Mouse (Mus musculus) cerebellum, postnatal 4 days (tissue): ENCODE measurements around the gene Parp8.

Experiments used
- DNase-seq, 2 experiments: peaks; one replicate each; pipeline ENCODE4 v3.0.0; 2022; ENCODE audit warnings: low spot score in 2 of 2, mixed read lengths in 1 of 2

Gene Parp8

DNA sequence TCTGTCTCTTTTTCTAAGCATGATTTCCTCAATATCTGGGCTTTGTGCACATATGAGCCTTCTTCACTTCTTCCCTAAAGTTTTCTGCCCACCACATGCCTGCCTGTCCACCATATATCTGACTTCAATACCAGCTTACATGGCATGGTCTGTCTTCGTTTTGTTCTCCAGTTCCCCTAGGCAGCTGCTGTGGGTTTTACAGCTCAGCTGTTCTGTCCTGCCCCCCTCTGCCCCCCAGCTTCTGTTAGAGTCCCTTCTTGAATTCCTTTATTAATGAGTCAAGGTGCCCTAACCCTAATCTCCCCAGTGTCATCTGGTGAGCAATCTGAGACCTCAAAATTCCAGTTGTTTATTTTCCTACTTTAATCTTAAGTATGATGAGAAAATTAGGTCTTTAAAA, 155.1 kb downstream of the Parp8 start:
- DNase-seq, result no peak

DNA sequence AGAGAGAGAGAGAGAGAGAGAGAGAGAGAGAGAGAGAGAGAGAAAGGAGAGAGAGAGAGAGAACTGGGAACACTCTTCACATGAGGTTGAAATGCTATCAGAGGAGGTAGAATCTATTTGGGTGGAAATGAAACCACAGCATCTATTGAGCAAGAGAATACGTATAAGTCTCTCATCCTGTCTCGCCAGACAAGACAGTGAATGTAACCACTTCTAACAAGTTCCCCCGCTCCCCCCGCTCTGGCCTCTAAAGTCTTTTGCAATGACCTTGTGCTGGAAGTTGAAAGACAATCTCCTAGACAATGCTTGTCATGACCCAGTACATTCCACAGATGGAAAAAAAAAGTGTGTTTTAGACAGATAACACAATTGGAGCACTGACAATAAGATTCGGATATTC, 181.4 kb downstream of the Parp8 start:
- DNase-seq, result no peak

DNA sequence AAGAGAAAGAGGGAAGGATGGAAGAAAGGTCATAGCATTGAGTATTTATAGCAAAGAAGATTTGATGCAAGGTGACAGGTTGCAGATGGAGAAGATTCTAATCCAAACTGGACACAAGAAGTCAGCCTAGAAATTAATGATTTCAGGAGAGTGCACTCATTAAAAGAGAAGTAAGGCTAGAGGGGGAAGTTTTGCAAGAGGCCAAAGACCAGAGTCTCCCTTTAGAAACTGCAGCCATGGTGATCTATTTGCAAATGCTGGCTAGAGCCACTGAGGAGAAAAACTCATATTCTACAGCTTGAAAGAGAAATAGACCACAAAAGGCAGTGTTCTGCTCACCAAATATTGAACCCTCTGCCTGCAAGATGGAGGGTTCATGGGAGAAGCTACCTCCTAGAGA, 194.4 kb downstream of the Parp8 start:
- DNase-seq, result no peak

DNA sequence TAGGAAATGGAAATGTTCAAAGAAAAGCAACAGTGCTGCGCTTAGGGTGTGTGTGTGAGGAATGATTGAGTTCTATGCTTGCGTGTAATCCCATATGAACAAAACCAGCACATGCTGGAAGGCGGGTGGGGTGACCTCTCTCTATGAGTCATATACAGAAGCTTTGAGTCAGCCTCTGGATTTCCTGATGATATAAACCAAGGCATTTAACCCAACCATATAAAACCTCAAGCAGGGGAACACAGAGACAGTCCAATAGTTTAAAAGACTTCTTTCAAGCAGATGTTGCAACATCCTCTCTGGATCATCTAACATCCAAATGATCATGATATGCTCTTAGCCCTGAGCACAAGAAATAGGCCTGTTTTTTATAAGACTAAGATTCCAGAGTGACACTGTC, 196.3 kb downstream of the Parp8 start:
- DNase-seq, result no peak

DNA sequence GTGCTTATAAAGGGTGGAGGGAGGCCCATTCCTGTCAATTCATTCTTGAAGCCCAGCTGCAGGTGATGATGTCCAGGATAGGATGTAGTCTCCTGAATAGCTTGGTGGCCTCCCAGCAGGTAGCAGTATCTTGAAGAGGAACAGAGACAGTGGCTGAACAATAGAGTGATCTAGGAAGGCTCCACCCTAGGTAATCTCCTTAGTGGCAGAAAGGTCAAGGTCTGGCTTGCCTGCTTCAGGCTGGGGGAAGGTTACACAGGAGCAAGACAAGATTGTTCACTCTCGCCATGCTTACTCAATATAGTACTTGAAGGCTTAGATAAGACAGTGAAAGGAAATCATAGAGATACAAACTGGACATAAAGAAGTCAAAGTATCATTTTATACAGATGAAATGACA, 213.9 kb downstream of the Parp8 start:
- no peak for DNase-seq
